In genomic region chr3:89526298-89527090, GRCm38 (mm10) we compare ENCODE assay signal across 11 mouse cellular contexts. TPM values are rescaled to one million over a fixed set of nuclear protein-coding genes. Genes with fewer than 3 reads are reported as not detected.
DNase-seq lines count a peak whose midpoint lies in the region; ATAC-seq and TF ChIP-seq lines count a peak whose summit lies in the region.
"Had no signal": no experiment of that assay in that cellular context is flagged by ENCODE, and none has a peak within 500 bp of the region (broad histone marks: within the 10 kb centered on the region; RNA-seq: fewer than 3 reads in every experiment).

No protein-coding gene starts in this region.

- H3K4me2 ChIP-seq in intestine, embryonic 14.5 days (ENCODE audit: low read length): no peak overlapping the region; the same call in 1 of the 2 replicates
- H3K4me2 ChIP-seq in midbrain, embryonic 15.5 days: peak overlapping the region; percentile 32
- H3K4me2 ChIP-seq: limb, embryonic 12.5 days had no signal

- peak; percentile 67 for ATAC-seq in intestine, embryonic 14.5 days (replicated peaks; ENCODE audit: low FRiP score, low TSS enrichment, low read depth)
- ATAC-seq in midbrain, embryonic 15.5 days (replicated peaks): no peak

- no peak overlapping the region for H3K4me3 ChIP-seq in heart, embryonic 10.5 days
- no peak overlapping the region for H3K4me3 ChIP-seq in intestine, embryonic 14.5 days (ENCODE audit: low read depth, low read length)
- H3K4me3 ChIP-seq in midbrain, embryonic 15.5 days: no peak overlapping the region
- H3K4me3 ChIP-seq in cerebellum, adult 2 months (replicated peaks; ENCODE audit: insufficient read depth, low read depth, low read length): no peak overlapping the region
- H3K4me3 ChIP-seq: limb, embryonic 12.5 days had no signal

- peak overlapping the region; percentile 39; the same call in 1 of the 2 replicates for H3K27ac ChIP-seq in heart, embryonic 10.5 days
- H3K27ac ChIP-seq in intestine, embryonic 14.5 days (ENCODE audit: low read depth): 0 out of 2 replicates have a peak overlapping the region, but pooled peaks have one; percentile 2
- H3K27ac ChIP-seq in midbrain, embryonic 15.5 days: peak overlapping the region; percentile 63
- no peak overlapping the region for H3K27ac ChIP-seq in cerebellum, adult 2 months (ENCODE audit: insufficient read depth, low read length)
- H3K27ac ChIP-seq: limb, embryonic 12.5 days had no signal

- no peak for TF ChIP-seq POLR2A in cerebellum, adult 2 months (IDR thresholded peaks at IDR 0.05; ENCODE audit: borderline replicate concordance, insufficient read depth, low read length)

- H3K9me3 ChIP-seq in heart, embryonic 10.5 days: no peaks in the 10 kb centered on the region; the same call in 1 of the 2 replicates
- H3K9me3 ChIP-seq in intestine, embryonic 14.5 days (ENCODE audit: control insufficient read depth, low read length): no peaks in the 10 kb centered on the region
- no peaks in the 10 kb centered on the region for H3K9me3 ChIP-seq in midbrain, embryonic 15.5 days
- H3K9me3 ChIP-seq: limb, embryonic 12.5 days had no signal

- no peak for DNase-seq in heart, embryonic 10.5 days (ENCODE audit: low spot score)
- DNase-seq in heart, adult 9 months (ENCODE audit: low spot score in 2 of 2): no peak
- DNase-seq in MN1 (ENCODE audit: low spot score): peak; percentile 54
- DNase-seq in intestine, embryonic 14.5 days (ENCODE audit: low spot score): no peak
- DNase-seq in cerebellum, adult 2 months: no peak
- no peak for DNase-seq in frontal cortex, postnatal 14 days (ENCODE audit: low spot score in 2 of 2)
- DNase-seq in thymus, adult 18-20 months: no peak
- DNase-seq: heart, postnatal 10 days; kidney, postnatal 25 days had no signal

- WGBS in heart, embryonic 10.5 days: 53% methylated on average over 17 of the region's 17 CpGs
- 37% methylated on average over 17 of the region's 17 CpGs for WGBS in intestine, embryonic 14.5 days
- WGBS in midbrain, embryonic 15.5 days: 58% methylated on average over 17 of the region's 17 CpGs
- WGBS in cerebellum, adult 2 months: 72% methylated on average over 17 of the region's 17 CpGs

- no peak overlapping the region for H3K9ac ChIP-seq in intestine, embryonic 14.5 days (ENCODE audit: low read length)
- no peak overlapping the region for H3K9ac ChIP-seq in midbrain, embryonic 15.5 days
- H3K9ac ChIP-seq: limb, embryonic 12.5 days had no signal

- H3K36me3 ChIP-seq in heart, embryonic 10.5 days: no peaks in the 10 kb centered on the region
- no peaks in the 10 kb centered on the region for H3K36me3 ChIP-seq in intestine, embryonic 14.5 days (ENCODE audit: control insufficient read depth, insufficient read depth, low read length)
- no peaks in the 10 kb centered on the region for H3K36me3 ChIP-seq in midbrain, embryonic 15.5 days (replicated peaks)
- H3K36me3 ChIP-seq: limb, embryonic 12.5 days had no signal

- H3K27me3 ChIP-seq in heart, embryonic 10.5 days (ENCODE audit: insufficient read depth, poor library complexity, severe bottlenecking): peaks cover 47% of the 10 kb centered on the region
- H3K27me3 ChIP-seq in intestine, embryonic 14.5 days (replicated peaks; ENCODE audit: control insufficient read depth, insufficient read depth, low read length): peaks cover 5% of the 10 kb centered on the region; the same call in 1 of the 2 replicates
- no peaks in the 10 kb centered on the region for H3K27me3 ChIP-seq in midbrain, embryonic 15.5 days (replicated peaks)
- no peaks in the 10 kb centered on the region; the same call in 1 of the 2 replicates for H3K27me3 ChIP-seq in cerebellum, adult 2 months (ENCODE audit: control insufficient read depth, insufficient read depth, low read length)

- TF ChIP-seq CTCF in cerebellum, adult 2 months (IDR thresholded peaks at IDR 0.05; ENCODE audit: borderline replicate concordance, insufficient read depth, low read depth, low read length): no peak

- H3K4me1 ChIP-seq in heart, embryonic 10.5 days: peaks cover 24% of the 10 kb centered on the region
- peaks cover 25% of the 10 kb centered on the region for H3K4me1 ChIP-seq in intestine, embryonic 14.5 days (replicated peaks; ENCODE audit: control insufficient read depth, insufficient read depth, low read length)
- peaks cover 53% of the 10 kb centered on the region for H3K4me1 ChIP-seq in midbrain, embryonic 15.5 days
- H3K4me1 ChIP-seq in cerebellum, adult 2 months (ENCODE audit: control insufficient read depth, insufficient read depth, low read length): no peaks in the 10 kb centered on the region

RNA-seq across cellular contexts. Expression of gene Kcnn3, which starts 6.5 kb away (rescaled TPM):
- polyA plus RNA-seq in heart, embryonic 10.5 days (2016; fragmentation: Nextera tagmentation; extraction: Ambion mirVana): 0.58 and 1.1 TPM in 2 replicates
- 5.6 and 6.3 TPM in 2 replicates for polyA plus RNA-seq in intestine, embryonic 14.5 days (2014; fragmentation: Nextera tagmentation; extraction: Ambion mirVana)
- 8.5 and 8.7 TPM in 2 replicates for polyA plus RNA-seq in midbrain, embryonic 15.5 days (2015; fragmentation: Nextera tagmentation; extraction: Ambion mirVana)
- polyA plus RNA-seq in cerebellum, adult 2 months (2012; rRNA removed): 6.1 and 6.2 TPM in 2 replicates
